ENCODE assay signal across 23 mouse cellular contexts in the genomic region with DNA sequence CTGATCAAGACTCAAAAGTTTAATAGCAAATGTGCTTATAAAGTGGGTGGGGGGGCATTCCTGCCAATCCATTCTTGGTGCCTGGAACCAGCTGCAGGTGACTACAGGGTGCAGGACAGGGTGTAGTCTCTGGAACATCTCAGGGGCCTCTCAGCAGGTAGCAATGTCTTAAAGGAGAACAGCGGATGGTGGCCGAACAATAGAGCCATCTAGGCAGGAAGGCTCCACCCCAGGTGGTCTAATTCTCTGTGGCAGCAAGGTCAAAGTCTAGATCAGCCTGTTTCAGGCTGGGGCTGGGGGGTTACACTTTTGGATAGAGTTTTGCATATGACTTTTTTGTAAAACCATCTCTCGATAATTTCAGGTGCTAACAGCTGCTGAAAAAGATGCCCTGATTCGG.
"Had no signal": no experiment of that assay in that cellular context is flagged by ENCODE, and none has a peak within 500 bp of the region (broad histone marks: within the 10 kb centered on the region; RNA-seq: fewer than 3 reads in every experiment).

No protein-coding gene starts in this region.

- H3K27ac ChIP-seq: gastrocnemius, adult 2 months; heart, adult 2 months; heart, embryonic 13.5 days; heart, embryonic 15.5 days; hindbrain, embryonic 10.5 days; hindbrain, embryonic 12.5 days; hindbrain, embryonic 14.5 days; intestine, embryonic 15.5 days; left cerebral cortex, adult 2 months; limb, embryonic 12.5 days; liver, embryonic 13.5 days; liver, embryonic 15.5 days had no signal

- H3K4me1 ChIP-seq: heart, embryonic 13.5 days; heart, embryonic 15.5 days; hindbrain, embryonic 12.5 days; intestine, embryonic 15.5 days; limb, embryonic 12.5 days; liver, embryonic 13.5 days; liver, embryonic 15.5 days had no signal

- H3K9me3 ChIP-seq: heart, embryonic 13.5 days; heart, embryonic 15.5 days; hindbrain, embryonic 10.5 days; hindbrain, embryonic 12.5 days; intestine, embryonic 15.5 days; limb, embryonic 12.5 days; liver, embryonic 13.5 days; liver, embryonic 15.5 days had no signal

- H3K36me3 ChIP-seq: heart, embryonic 13.5 days; heart, embryonic 15.5 days; hindbrain, embryonic 10.5 days; hindbrain, embryonic 12.5 days; intestine, embryonic 15.5 days; limb, embryonic 12.5 days; liver, embryonic 13.5 days; liver, embryonic 15.5 days had no signal

- DNase-seq: gastrocnemius, adult 2 months; gastrocnemius, postnatal 10 days; gastrocnemius, postnatal 25 days; heart, adult 11 months; heart, adult 2 months; heart, postnatal 4 days; kidney, adult 18-20 months; kidney, adult 8-10 months; kidney, postnatal 10 days; kidney, postnatal 25 days; kidney, postnatal 4 days; left cerebral cortex, postnatal 4 days; liver; liver, embryonic 13.5 days had no signal

- H3K9ac ChIP-seq: heart, embryonic 13.5 days; heart, embryonic 15.5 days; hindbrain, embryonic 12.5 days; hindbrain, embryonic 14.5 days; intestine, embryonic 15.5 days; limb, embryonic 12.5 days; liver, embryonic 13.5 days; liver, embryonic 15.5 days had no signal

- H3K4me3 ChIP-seq: gastrocnemius, adult 2 months; heart, adult 2 months; heart, embryonic 13.5 days; heart, embryonic 15.5 days; hindbrain, embryonic 10.5 days; hindbrain, embryonic 12.5 days; intestine, embryonic 15.5 days; left cerebral cortex, adult 2 months; limb, embryonic 12.5 days; liver, embryonic 13.5 days; liver, embryonic 15.5 days had no signal

- H3K27me3 ChIP-seq: heart, embryonic 13.5 days; heart, embryonic 15.5 days; hindbrain, embryonic 12.5 days; intestine, embryonic 15.5 days; limb, embryonic 12.5 days; liver, embryonic 13.5 days; liver, embryonic 15.5 days had no signal
